Mouse (Mus musculus): Measurements from ENCODE around the gene Smg9. TPM values are rescaled to one million over a fixed set of nuclear protein-coding genes. Genes with fewer than 3 reads are reported as not detected.

Smg9 gene
- total RNA-seq, 2 experiments from 2014 or later: 9.8 to 11.5 TPM

- intact Hi-C loops (cut with DNase I): no loop called here
- DNase-seq: no peak
Measured at GRCm38 (mm10) chr7:24470356-24470755, 70.9 kb downstream of the Smg9 start.

Other genes starting within 250 kb of the Smg9 start
- gene Zfp114, start 224.6 kb upstream of the Smg9 start, total RNA-seq (2021): under 1 TPM; 0.33 to 0.35 TPM
- gene Zfp111, start 188.2 kb upstream of the Smg9 start, total RNA-seq (2021): 1 to 10 TPM; 2.1 to 2.7 TPM
- 1 to 10 TPM; 1.9 to 2.5 TPM for gene Zfp109, start 162.1 kb upstream of the Smg9 start, total RNA-seq (2021)
- 1 to 10 TPM; 1.2 to 1.9 TPM for gene Zfp108, start 144.8 kb upstream of the Smg9 start, total RNA-seq (2021)
- 1 to 10 TPM; 3.6 to 3.8 TPM for gene Zfp93, start 129.2 kb upstream of the Smg9 start, total RNA-seq (2021)
- gene Zfp61, start 98.4 kb upstream of the Smg9 start, total RNA-seq (2021): 1 to 10 TPM; 2.5 to 2.7 TPM
- 1 to 10 TPM; 1.5 to 1.9 TPM for gene Zfp94, start 83.0 kb upstream of the Smg9 start, total RNA-seq (2021)
- not detected for gene Tescl, start 65.7 kb upstream of the Smg9 start, total RNA-seq (2021)
- gene Lypd5, start 50.4 kb upstream of the Smg9 start, total RNA-seq (2021): not detected
- gene Kcnn4, start 29.4 kb upstream of the Smg9 start, total RNA-seq (2021): 1 to 10 TPM in 1 of 2 experiments, under 1 TPM in 1; 0.42 to 1.2 TPM
- not detected for gene Irgc1, start 52.7 kb downstream of the Smg9 start, total RNA-seq (2021)
- under 1 TPM; 0.61 to 0.64 TPM for gene Plaur, start 62.9 kb downstream of the Smg9 start, total RNA-seq (2021)
- gene Cadm4, start 82.4 kb downstream of the Smg9 start, total RNA-seq (2021): 1 to 10 TPM; 2.7 to 4.6 TPM
- 1 to 10 TPM; 4.3 to 5.9 TPM for gene Zfp428, start 107.4 kb downstream of the Smg9 start, total RNA-seq (2021)
- gene AC161166.1, start 112.8 kb downstream of the Smg9 start, total RNA-seq (2021): not detected
- gene Irgq, start 131.1 kb downstream of the Smg9 start, total RNA-seq (2021): 10 to 100 TPM; 10.7 to 10.9 TPM
- gene Pinlyp, start 146.5 kb downstream of the Smg9 start, total RNA-seq (2021): not detected
- gene Xrcc1, start 146.7 kb downstream of the Smg9 start, total RNA-seq (2021): 10 to 100 TPM; 17.1 to 21.4 TPM
- 10 to 100 TPM; 23.0 to 24.2 TPM for gene Ethe1, start 187.9 kb downstream of the Smg9 start, total RNA-seq (2021)
- gene Zfp575, start 188.0 kb downstream of the Smg9 start, total RNA-seq (2021): under 1 TPM in 1 of 2 experiments, not detected in 1; 0.18 TPM
- under 1 TPM; 0.30 to 0.66 TPM for gene Phldb3, start 211.1 kb downstream of the Smg9 start, total RNA-seq (2021)
- gene Lypd3, start 236.9 kb downstream of the Smg9 start, total RNA-seq (2021): not detected